Mouse (Mus musculus): ENCODE data around the gene Hps4.

Gene Hps4

DNA sequence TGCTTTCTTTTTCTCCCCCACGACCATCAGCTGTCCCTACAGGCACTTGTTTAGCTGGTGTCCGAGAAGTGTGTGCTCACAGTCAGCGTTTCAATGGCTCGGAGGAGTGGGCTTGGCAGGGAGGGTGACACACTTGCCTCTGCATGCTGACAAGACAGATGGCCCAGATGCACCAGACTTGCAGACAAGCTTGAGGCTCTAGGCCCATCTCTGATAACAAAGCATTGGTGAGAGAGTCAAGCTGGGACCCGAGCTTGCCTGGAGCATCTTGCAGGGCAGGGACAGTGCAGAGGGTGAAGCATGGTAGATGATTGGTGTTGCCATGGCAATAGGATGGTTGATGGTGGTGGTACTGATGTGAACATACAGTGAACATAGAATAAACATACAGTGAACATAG is 66.4 kb downstream of the Hps4 start:
- DNase-seq: no peak

DNA sequence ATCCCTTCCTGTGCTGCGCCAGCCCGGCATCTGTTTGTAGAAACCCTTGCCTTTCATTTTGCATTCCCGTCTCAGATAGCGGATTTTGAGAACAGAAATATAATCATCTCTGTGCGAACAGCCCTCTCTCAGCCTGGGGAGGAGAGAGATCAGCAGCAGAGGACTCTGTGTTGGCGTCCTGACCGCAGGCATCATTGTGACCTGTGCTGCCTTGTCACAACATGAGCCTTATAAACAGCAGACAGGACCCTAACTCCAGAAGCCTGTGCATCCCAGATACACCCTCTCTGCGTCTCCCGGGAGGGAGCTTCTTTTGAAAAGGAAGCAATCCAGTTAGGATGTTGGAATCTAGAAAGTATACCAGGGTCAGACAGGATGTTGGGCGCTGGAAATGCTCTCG is 68.2 kb downstream of the Hps4 start:
- DNase-seq: no peak

DNA sequence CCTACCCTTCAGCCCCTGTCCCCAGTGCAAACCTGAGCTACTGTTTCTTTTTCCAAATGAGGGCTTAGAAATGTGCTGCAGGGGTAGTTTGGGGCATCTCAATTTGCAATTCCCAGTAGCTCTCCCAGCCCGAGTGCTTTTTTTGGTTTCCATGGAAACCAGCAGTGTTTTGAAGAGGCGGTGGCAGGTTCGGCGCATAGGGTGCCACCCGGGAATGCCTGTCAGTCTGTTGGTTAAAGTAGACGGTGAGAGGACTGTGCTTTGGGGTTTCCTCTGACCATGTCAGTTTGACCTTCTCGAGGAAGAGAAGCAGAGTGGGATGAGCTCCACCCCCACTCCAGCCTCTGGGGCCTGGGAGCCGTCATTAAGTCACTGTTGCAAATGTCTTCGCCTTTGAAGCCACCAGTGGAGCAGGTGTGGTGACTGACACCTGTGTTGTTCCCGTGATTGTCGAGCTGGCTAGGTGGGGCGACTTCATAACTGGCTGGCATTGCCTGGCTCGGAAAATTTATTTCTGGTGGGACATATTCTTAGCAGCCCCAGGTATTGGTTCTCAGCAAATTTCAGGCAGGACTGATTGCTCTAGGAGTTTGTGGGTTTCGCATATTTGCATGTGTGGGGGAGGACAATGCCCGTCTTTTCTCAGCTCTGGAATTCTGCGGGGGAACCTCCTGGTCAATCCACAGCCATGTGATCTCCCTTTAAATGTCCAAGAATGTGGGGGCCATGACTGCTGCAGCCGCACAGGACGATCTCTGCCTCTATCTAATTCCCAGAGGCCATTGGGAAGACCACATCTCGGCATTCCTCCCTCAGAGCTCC is 68.8 kb downstream of the Hps4 start:
- DNase-seq: peak; percentile 50

DNA sequence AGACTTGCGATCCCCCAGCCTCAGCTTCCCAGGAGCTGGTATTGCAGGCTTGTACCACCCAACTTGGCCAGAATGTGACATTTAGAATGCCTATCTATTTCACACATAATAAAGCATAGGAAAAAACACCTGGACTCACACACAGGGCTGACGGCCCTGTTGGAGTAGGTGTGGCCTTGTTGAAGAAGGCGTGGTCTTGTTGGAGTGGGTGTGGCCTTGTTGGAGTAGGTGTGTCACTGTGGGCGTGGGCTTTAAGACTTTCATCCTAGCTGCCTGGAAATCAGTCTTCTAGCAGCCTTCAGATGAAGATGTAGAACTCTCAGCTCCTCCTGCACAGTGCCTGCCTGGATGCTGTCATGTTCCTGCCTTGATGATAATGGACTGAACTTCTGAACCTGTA is 69.9 kb downstream of the Hps4 start:
- DNase-seq: peak; percentile 2

DNA sequence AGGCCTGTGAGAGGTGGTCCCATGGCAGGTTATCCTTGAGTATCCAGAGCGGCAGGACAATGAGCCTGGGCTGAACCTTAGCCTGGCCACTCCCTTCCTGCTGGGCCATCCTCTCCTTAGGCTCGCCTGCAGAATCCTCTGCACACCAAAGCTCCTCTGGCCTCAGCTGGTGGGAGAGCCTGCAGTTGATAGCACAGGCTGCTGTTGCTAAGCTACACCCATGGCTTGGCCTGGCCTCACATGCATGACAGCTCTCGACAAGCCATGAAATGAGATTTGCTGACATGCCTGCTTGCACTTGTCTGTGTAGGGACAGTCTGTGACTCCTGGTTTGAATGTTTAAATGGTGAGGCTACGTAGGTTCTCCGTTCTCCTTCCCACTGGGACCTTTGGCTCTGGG is 73.8 kb downstream of the Hps4 start:
- DNase-seq: no peak

DNA sequence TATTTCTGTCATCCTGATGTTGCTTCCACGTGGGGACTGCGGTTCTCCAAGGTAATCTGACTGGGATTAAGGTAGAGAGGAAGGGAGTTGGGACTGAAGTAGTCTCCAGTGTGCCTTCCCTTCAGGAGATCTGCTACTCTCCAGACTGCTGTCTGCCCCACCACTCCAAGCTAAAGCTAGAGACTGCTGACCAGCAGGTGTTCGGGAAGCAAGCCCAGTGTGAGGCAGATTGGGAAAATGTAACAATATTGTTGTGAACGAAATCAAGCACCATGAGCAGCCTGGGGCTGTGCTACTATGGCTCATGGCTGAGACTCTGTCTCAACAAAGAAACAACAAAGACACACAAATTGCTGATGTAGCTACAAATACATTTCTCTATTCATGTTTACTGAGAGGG is 75.1 kb downstream of the Hps4 start:
- peak; percentile 9 for DNase-seq

DNA sequence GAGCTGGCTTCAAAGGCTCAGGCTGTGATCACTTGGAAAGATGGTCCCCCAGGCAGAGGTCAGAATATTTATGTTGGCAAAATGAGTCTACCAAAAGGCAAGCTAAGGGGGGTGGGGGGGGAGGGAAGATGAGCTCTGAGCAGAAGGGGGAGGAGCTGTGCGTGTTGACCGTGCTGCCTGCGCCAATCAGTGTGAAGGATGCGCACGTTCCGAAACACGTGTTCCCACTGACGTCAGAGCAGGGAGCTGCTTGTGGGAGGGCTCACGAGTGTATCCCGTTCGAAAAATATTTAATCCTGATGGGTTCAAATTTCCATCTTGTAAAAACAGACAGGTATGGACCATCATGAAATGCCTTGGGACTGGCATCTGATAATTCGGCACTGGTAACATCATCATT is 76.7 kb downstream of the Hps4 start:
- DNase-seq: no peak

DNA sequence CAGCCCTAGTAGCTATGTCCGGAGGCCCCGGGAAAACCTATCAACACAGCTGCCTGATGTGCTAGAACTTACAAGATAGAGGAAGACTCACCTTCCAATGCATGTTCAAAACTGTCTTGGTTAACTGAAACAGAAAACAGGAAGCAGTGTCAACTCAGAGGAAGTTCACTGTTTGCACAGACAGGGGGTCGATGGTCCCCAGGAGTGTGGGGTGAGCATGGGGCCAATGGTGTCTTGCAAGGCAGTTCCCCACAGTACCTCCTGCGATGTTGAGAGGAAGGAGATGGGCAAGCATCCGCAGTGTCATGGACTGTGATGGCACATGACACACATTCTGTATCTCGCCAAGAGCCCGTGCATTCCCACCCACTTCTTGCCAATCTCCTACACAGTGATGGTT is 83.8 kb downstream of the Hps4 start:
- DNase-seq: peak; percentile 4

DNA sequence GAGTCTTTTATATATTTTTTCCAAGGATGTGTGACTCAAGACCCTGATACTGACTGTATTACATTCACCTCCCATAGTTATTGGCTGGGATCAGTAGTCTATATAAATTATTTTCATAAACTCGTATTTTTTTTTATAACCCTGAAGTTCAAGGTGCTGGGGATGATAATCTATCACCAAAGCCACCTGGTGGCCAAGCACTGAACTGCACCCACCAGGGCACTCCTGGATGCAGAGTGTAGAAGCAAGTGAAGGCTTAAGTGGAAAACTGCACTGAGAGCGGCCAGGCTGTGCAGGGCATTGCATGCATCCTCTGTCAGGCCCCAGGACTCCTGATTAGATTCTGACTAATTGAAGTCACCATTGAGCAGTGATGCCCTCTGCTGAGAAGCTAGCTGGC is 84.4 kb downstream of the Hps4 start:
- DNase-seq: peak; percentile 87
